Mouse (Mus musculus) cerebellum, postnatal 36 days (tissue): ENCODE results near the gene Gm21974.
"Not testable (repeated sequence)": the region's sequence is repeated elsewhere in the genome, so short reads cannot be mapped to it uniquely, and the experiment has no call there.

Source experiments
- DNase-seq, 2 experiments: peaks; one replicate each; pipeline ENCODE4 v3.0.0; 2021 to 2022; ENCODE audit warnings: mixed read lengths in 2 of 2

Gene Gm21974

DNA sequence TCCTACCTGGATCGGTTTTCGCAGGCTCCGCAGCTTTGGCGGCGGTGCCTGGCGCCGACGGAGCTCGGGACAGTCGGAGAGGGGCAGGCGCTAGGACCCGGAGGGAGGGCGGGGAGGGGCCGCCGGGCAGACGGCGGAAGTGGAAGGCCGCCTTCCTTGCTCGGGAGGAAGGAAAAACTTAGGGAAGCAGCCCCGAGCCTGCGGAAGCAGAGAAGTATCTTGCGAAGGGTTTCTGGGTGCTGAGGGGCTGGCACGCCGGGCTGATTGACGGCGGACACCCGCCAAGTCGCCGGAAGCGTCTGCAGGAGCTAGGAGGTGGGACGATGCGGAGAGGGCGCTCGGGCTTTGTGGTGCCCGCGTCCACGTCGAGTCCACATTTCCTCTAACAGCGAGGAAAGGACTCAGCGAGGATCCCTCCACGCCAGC is 19.2 kb downstream of the Gm21974 start, which contains the start of gene Zfp646:
TSS of gene Zfp646 (plus strand) at position 181 of the 426 bp plus-strand sequence.
- peak in 1 of 2 experiments; percentile 80 for DNase-seq

DNA sequence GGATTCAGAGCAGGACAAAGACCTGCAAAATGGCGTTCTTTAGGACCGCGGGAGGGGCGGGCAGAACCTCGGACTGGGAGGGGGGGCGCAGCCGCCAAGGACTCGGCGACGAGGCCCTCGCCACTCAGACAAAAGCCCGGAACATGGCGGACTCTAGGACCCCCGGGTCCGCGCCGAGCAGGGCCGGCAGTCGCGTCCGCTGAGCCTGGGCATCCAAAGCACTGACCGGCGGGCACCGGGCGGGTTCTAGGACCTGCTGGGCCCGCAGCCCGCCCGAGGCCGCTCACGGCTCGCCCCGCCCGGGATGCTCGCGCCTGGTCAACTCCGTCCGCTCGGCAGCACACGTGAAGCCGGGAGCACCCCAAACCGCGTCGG is 19.6 kb downstream of the Gm21974 start:
- peak; percentile 99 to 100 for DNase-seq

GRCm38 (mm10) chr7:127874812-127875626 is 20.2 kb downstream of the Gm21974 start:
- no peak for DNase-seq

GRCm38 (mm10) chr7:127870136-127870821 is 25.0 kb downstream of the Gm21974 start:
- no peak for DNase-seq

- DNase-seq, result no peak
These were observed 26.0 kb downstream of the Gm21974 start for GRCm38 (mm10) chr7:127869149-127869810.

GRCm38 (mm10) chr7:127867641-127868040 is 27.6 kb downstream of the Gm21974 start:
- no peak for DNase-seq

- no peak for DNase-seq
These were observed 28.8 kb downstream of the Gm21974 start for GRCm38 (mm10) chr7:127866434-127866833.

DNA sequence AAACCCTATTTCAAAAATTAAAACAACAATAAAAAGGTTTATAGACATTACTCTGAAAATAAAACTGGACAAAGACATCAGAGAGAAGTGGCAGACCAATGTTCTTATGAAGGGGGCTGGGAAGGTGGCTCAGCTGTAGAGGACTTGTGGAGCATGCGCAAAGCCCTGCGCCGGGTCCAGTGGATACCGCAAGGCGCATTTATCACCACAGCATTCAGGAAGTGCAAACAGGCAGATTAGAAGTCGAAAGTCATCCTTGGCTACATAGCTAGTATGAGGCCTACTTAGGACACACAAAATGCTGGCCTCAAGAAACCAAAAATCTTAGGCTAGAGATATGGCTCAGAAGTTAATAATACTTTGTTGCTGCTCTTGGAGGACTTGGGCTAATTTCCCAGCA is 37.0 kb downstream of the Gm21974 start:
- no peak for DNase-seq

DNA sequence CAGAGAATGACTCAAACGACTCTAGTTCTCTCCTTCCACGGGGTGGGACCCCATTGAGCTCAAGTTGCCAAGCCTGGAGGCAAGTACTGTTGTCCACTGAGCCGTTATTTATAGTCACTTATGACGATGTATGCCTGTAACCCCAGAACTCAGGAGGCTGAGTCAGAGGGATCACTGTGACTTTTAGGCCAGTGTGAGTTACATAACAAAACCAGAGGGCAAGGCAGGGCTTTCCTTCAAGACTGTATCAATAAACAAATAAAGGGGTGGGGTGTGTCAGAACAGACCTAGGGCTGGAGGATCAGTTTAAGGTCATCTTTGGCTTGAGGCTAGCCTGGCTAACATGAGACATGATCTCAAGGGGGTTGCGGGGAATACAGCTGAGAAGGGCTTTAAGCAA is 44.3 kb downstream of the Gm21974 start:
- no peak for DNase-seq

GRCm38 (mm10) chr7:127849973-127850875 is 45.0 kb downstream of the Gm21974 start:
- no peak for DNase-seq

GRCm38 (mm10) chr7:127842001-127842718 is 53.1 kb downstream of the Gm21974 start:
- peak; percentile 80 to 81 for DNase-seq

- peak; percentile 91 to 96 for DNase-seq
These were observed 53.8 kb downstream of the Gm21974 start for GRCm38 (mm10) chr7:127841340-127842000.

GRCm38 (mm10) chr7:127840886-127841285 is 54.4 kb downstream of the Gm21974 start:
- peak; percentile 78 to 82 for DNase-seq

DNA sequence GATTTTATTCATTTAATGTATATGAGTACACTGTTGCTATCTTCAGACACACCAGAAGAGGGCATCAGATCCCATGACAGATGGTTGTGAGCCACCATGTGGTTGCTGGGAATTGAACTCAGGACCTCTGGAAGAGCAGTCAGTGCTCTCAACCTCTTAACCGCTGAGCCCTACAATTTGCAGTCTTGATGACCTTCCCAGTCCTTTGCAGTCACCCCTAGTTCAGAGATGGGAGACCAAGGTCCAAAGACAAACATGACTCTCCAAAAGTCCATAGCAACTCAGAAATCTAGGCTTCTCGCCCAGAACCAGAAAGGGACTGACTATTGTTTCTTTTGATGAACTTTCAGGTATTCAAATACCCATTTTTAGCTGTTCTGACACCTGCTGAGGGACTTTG is 55.2 kb downstream of the Gm21974 start:
- DNase-seq, result not testable (repeated sequence)

GRCm38 (mm10) chr7:127837878-127838277 is 57.4 kb downstream of the Gm21974 start:
- peak in 1 of 2 experiments; percentile 33 for DNase-seq

- DNase-seq, result peak; percentile 50 to 52
These were observed 57.8 kb downstream of the Gm21974 start for GRCm38 (mm10) chr7:127837473-127837872.
